Mouse (Mus musculus) cerebellum, adult 11-12 months (tissue): ENCODE measurements around the gene Anapc16.
"Not testable (repeated sequence)": the region's sequence is repeated elsewhere in the genome, so short reads cannot be mapped to it uniquely, and the experiment has no call there.

Source experiments
- DNase-seq: peaks from one replicate; pipeline ENCODE4 v3.0.0; 2022

Anapc16 gene

GRCm38 (mm10) chr10:60002673-60003212 is at the start of gene Anapc16, which contains the start of gene Ascc1:
Anapc16 (minus strand) TSS chr10:60003135.
Ascc1 (plus strand) TSS chr10:60002805.
- peak; percentile 99 for DNase-seq

GRCm38 (mm10) chr10:60050581-60050980 is 47.6 kb upstream of the Anapc16 start:
- DNase-seq, result no peak

- peak; percentile 21 for DNase-seq
These were observed 43.8 kb upstream of the Anapc16 start for GRCm38 (mm10) chr10:60046696-60047095.

- DNase-seq, result no peak
These were observed 39.5 kb upstream of the Anapc16 start for GRCm38 (mm10) chr10:60042350-60042922.

GRCm38 (mm10) chr10:60035744-60036143 is 32.8 kb upstream of the Anapc16 start:
- DNase-seq, result no peak

GRCm38 (mm10) chr10:60034621-60035020 is 31.7 kb upstream of the Anapc16 start:
- DNase-seq, result no peak

GRCm38 (mm10) chr10:60033064-60033463 is 30.1 kb upstream of the Anapc16 start:
- DNase-seq, result no peak

- DNase-seq, result no peak
These were observed 29.7 kb upstream of the Anapc16 start for GRCm38 (mm10) chr10:60032622-60033021.

- DNase-seq, result no peak
These were observed 29.1 kb upstream of the Anapc16 start for GRCm38 (mm10) chr10:60031985-60032384.

GRCm38 (mm10) chr10:60031562-60031961 is 28.6 kb upstream of the Anapc16 start:
- DNase-seq, result no peak

GRCm38 (mm10) chr10:60029387-60029786 is 26.5 kb upstream of the Anapc16 start:
- DNase-seq, result no peak

GRCm38 (mm10) chr10:60028979-60029378 is 26.0 kb upstream of the Anapc16 start:
- no peak for DNase-seq

- no peak for DNase-seq
These were observed 25.2 kb upstream of the Anapc16 start for GRCm38 (mm10) chr10:60028181-60028580.

- no peak for DNase-seq
These were observed 24.7 kb upstream of the Anapc16 start for GRCm38 (mm10) chr10:60027619-60028084.

- DNase-seq, result no peak
These were observed 23.9 kb upstream of the Anapc16 start for GRCm38 (mm10) chr10:60026759-60027395.

GRCm38 (mm10) chr10:60023751-60024150 is 20.8 kb upstream of the Anapc16 start:
- no peak for DNase-seq

GRCm38 (mm10) chr10:60019299-60019698 is 16.4 kb upstream of the Anapc16 start:
- DNase-seq, result no peak

- no peak for DNase-seq
These were observed 13.3 kb upstream of the Anapc16 start for GRCm38 (mm10) chr10:60016223-60016622.

GRCm38 (mm10) chr10:60009115-60009514 is 6.2 kb upstream of the Anapc16 start:
- no peak for DNase-seq

GRCm38 (mm10) chr10:60005264-60005663 is 2.3 kb upstream of the Anapc16 start:
- no peak for DNase-seq

- no peak for DNase-seq
These were observed 912 bp upstream of the Anapc16 start for GRCm38 (mm10) chr10:60003847-60004246.

- no peak for DNase-seq
These were observed 348 bp upstream of the Anapc16 start for GRCm38 (mm10) chr10:60003213-60003752.

GRCm38 (mm10) chr10:60002203-60002602 is 732 bp downstream of the Anapc16 start:
- peak; percentile 53 for DNase-seq

- DNase-seq, result not testable (repeated sequence)
These were observed 1.3 kb downstream of the Anapc16 start for GRCm38 (mm10) chr10:60001663-60002062.
